Mouse (Mus musculus) CH12.LX (cell line): ENCODE data around the gene Pdha1. TPM values are rescaled to one million over a fixed set of nuclear protein-coding genes. Genes with fewer than 3 reads are reported as not detected.

Experiments used
- DNase-seq: peaks from one replicate; pipeline ENCODE4 v3.0.0-alpha.2; 2013; ENCODE audit errors: extremely low read depth
- H3K27ac ChIP-seq: 2 replicates; pipeline ENCODE4 v1.5.1; 2012; ENCODE audit warnings: low read depth, mild to moderate bottlenecking, control low read depth, moderate library complexity; ENCODE audit not compliant: insufficient read depth
- H3K27me3 ChIP-seq: replicated peaks from 2 replicates; pipeline ENCODE3; 2012; ENCODE audit warnings: inconsistent platforms
- H3K36me3 ChIP-seq, 2 experiments: replicated peaks in 1 of 2; 2 replicates each; pipeline versions ENCODE3 to v1.6.1; 2012; ENCODE audit warnings: inconsistent platforms in 1 of 2, low read length in 1 of 2, mild to moderate bottlenecking in 1 of 2, mixed read lengths in 1 of 2, moderate library complexity in 1 of 2; ENCODE audit not compliant: control insufficient read depth in 1 of 2, insufficient read depth in 1 of 2
- H3K4me1 ChIP-seq, 2 experiments: 2 replicates each; pipeline ENCODE4 v1.6.1; 2012; ENCODE audit warnings: inconsistent platforms in 1 of 2, moderate library complexity in 1 of 2; ENCODE audit not compliant: insufficient read depth in 2 of 2, control insufficient read depth in 1 of 2
- H3K4me2 ChIP-seq: 2 replicates; pipeline ENCODE4 v1.6.1; 2012; ENCODE audit warnings: low read depth, mild to moderate bottlenecking, control low read depth; ENCODE audit not compliant: poor library complexity, insufficient read depth, severe bottlenecking
- H3K4me3 ChIP-seq, 3 experiments: fragments of 150-350 bp in 1 of 3; sonication (generic) in 1 of 3; replicated peaks in 1 of 3; 2 replicates each; pipeline versions ENCODE3 to v1.5.1; 2011 to 2012; ENCODE audit warnings: low read depth in 2 of 3, low read length in 2 of 3, mild to moderate bottlenecking in 2 of 3, moderate library complexity in 2 of 3, control low read depth in 1 of 3, improper control_type of control experiment in 1 of 3, inconsistent platforms in 1 of 3, mixed read lengths in 1 of 3; ENCODE audit not compliant: poor library complexity in 1 of 3
- H3K79me2 ChIP-seq: replicated peaks from 2 replicates; pipeline ENCODE4 v1.6.1; 2012; ENCODE audit warnings: mild to moderate bottlenecking, moderate library complexity; ENCODE audit not compliant: control insufficient read depth, poor library complexity, insufficient read depth, severe bottlenecking; ENCODE audit errors: extremely low read depth
- H3K9ac ChIP-seq: 2 replicates; pipeline ENCODE4 v1.6.1; 2012; ENCODE audit warnings: low read depth, mild to moderate bottlenecking, control low read depth, moderate library complexity; ENCODE audit not compliant: insufficient read depth
- H3K9me3 ChIP-seq: replicated peaks from 2 replicates; pipeline ENCODE3; 2012; ENCODE audit warnings: low read length, inconsistent platforms, mixed read lengths
- BHLHE40 ChIP-seq: IDR thresholded peaks from 2 replicates; pipeline ENCODE4 v1.6.1; 2011; ENCODE audit warnings: mild to moderate bottlenecking, low read depth, low read length, improper control_type of control experiment
- HCFC1 ChIP-seq: IDR thresholded peaks from 2 replicates; pipeline ENCODE4 v1.6.1; 2012; ENCODE audit warnings: low read depth, mild to moderate bottlenecking, inconsistent platforms, low read length, improper control_type of control experiment
- IRF4 ChIP-seq: IDR thresholded peaks from 2 replicates; pipeline ENCODE4 v1.6.1; 2014; ENCODE audit warnings: low read depth, mild to moderate bottlenecking, inconsistent platforms, low read length, improper control_type of control experiment
- KAT2A ChIP-seq: IDR thresholded peaks from 2 replicates; pipeline ENCODE4 v1.6.1; 2012; ENCODE audit warnings: low read length, improper control_type of control experiment, inconsistent platforms; ENCODE audit not compliant: insufficient replicate concordance
- MAFK ChIP-seq: IDR thresholded peaks from 2 replicates; pipeline ENCODE4 v1.6.1; 2011; ENCODE audit warnings: low read length, improper control_type of control experiment; ENCODE audit not compliant: insufficient replicate concordance
- MAX ChIP-seq: IDR thresholded peaks from 2 replicates; pipeline ENCODE4 v1.6.1; 2011; ENCODE audit warnings: low read length, improper control_type of control experiment
- MAZ ChIP-seq: IDR thresholded peaks from 2 replicates; pipeline ENCODE4 v1.6.1; 2012; ENCODE audit warnings: low read depth, mild to moderate bottlenecking, inconsistent platforms, low read length, improper control_type of control experiment, moderate library complexity
- MYC ChIP-seq: IDR thresholded peaks from 2 replicates; pipeline ENCODE4 v1.6.1; 2011; ENCODE audit warnings: low read depth, mild to moderate bottlenecking, improper control_type of control experiment, low read length
- NRF1 ChIP-seq: IDR thresholded peaks from 2 replicates; pipeline ENCODE4 v1.6.1; 2014; ENCODE audit warnings: low read depth, mild to moderate bottlenecking, inconsistent platforms, low read length, improper control_type of control experiment, moderate library complexity
- POLR2AphosphoS2 ChIP-seq: IDR thresholded peaks from 2 replicates; pipeline ENCODE4 v1.6.1; 2011; ENCODE audit warnings: low read depth, low read length, improper control_type of control experiment
- RCOR1 ChIP-seq: conservative IDR thresholded peaks from 2 replicates; pipeline ENCODE4 v1.6.1; 2012; ENCODE audit warnings: low read depth, mild to moderate bottlenecking, inconsistent platforms, low read length, improper control_type of control experiment
- USF1 ChIP-seq: IDR thresholded peaks from 2 replicates; pipeline ENCODE4 v1.6.1; 2014; ENCODE audit warnings: low read depth, mild to moderate bottlenecking, inconsistent platforms, low read length, improper control_type of control experiment
- ZNF384 ChIP-seq: IDR thresholded peaks from 2 replicates; pipeline ENCODE4 v1.6.1; 2012; ENCODE audit warnings: low read depth, low read length, improper control_type of control experiment, inconsistent platforms
- dilution Hi-C: fragments of 300-500 bp; cut with MboI; formaldehyde crosslinking; loops from 2 replicates; pipeline ENCODE4 v1.14.3; 2020; ENCODE audit warnings: low sequenced_read_pairs; ENCODE audit not compliant: extremely low pct_unique_long_range_greater_than_20kb, extremely low pct_ligation_motif_present
- in situ Hi-C: fragments of 300-500 bp; cut with MboI; formaldehyde crosslinking; loops from 3 replicates; pipeline ENCODE4 v1.14.3; 2019; ENCODE audit warnings: low sequenced_read_pairs, low pct_ligation_motif_present, low pct_unique_long_range_greater_than_20kb, mixed read lengths
- polyA plus RNA-seq: library from polyadenylated mRNA; unstranded; fragments of >175 nt; gene quantifications from 2 replicates; pipeline ENCODE4 v1.2.1, GENCODE M21; 2012; ENCODE audit warnings: low read depth; ENCODE audit not compliant: insufficient read length
- total RNA-seq, 2 experiments: library from RNA; depleted of rRNA; stranded (reverse); fragments of 300-350 nt in 1 of 2; fragments of >200 nt in 1 of 2; gene quantifications; 2 replicates each; pipeline ENCODE4 v1.2.3; 2012 to 2014

Gene Pdha1
- total and polyA plus RNA-seq, 3 experiments = 112 to 153 (median 114) TPM

DNA sequence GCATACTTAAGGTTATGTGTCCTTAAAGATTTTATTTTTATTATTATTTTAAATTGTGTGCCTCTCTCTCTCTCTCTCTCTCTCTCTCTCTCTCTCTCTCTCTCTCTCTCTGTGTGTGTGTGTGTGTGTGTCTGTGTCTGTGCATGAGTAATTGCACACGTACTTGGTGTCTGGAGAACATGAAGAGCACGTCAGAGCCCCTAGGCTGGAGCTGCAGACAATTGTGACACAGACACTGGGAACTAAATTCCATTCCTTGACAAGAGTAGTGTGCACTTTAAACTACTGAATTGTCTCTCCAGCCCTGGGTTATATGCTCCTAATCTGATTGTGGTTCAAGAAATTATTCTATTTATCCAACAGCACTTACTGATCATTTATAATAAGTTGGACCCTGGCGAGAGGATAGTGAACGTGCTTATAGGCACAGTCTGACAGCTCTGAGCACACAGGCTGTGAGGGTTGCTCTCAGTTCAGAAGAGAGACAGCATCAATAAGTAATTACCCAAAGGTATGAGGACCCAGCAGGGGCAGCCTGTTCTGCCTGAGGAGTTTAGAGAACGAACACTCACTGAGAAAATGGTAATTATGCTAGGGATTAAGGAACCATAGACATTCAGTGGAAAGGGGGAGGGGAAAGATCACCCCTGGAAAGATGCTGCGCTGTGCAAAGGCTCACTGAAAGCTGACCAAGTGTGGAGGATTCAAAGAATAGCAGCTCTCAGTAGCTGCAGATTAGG is 28.2 kb upstream of the Pdha1 start:
- no peaks in the 10 kb centered on the region for H3K9me3 ChIP-seq
- H3K4me2 ChIP-seq = no peak overlapping the region
- no peak overlapping the region for H3K4me3 ChIP-seq
- no peaks in the 10 kb centered on the region for H3K79me2 ChIP-seq
- H3K27ac ChIP-seq = no peak overlapping the region
- in situ Hi-C loops = no loop called here
- DNase-seq = no peak
- H3K9ac ChIP-seq = no peak overlapping the region
- TF ChIP-seq BHLHE40 (no peak), MAFK (no peak), ZNF384 (no peak), HCFC1 (no peak), MYC (no peak), IRF4 (no peak), USF1 (no peak), KAT2A (no peak), MAZ (no peak), NRF1 (no peak), RCOR1 (no peak), POLR2AphosphoS2 (no peak)
- TF ChIP-seq, all 38 proteins: peak for 0
- Histone ChIP-seq H3K36me3 (no peaks in the 10 kb centered on the region), H3K27me3 (no peaks in the 10 kb centered on the region), H3K4me1 (peaks cover 0 to 5% of the 10 kb centered on the region in 2 experiments; a peak in 2 of 4 replicates)
- dilution Hi-C loops = no loop called here

DNA sequence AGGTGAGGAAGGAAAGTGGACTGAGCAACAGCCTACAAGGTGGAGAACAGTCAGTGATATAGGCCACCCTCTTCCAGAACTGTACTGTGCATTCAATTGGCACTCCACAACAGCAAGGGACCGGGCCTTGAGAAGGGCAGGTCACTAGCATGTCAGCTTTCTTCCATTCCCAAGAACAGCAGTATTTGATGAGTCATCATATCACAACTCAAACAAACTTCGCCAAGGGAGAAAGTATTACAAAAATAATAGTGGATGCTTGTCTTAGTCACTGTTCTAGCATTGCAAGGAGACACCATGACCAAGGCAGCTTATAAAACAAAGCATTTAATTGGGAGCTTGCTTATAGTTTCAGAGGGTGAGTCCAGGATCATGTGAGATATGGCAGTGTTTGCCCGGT is 26.0 kb upstream of the Pdha1 start:
- in situ Hi-C loops = no loop called here
- dilution Hi-C loops = no loop called here
- no peak for DNase-seq
- Histone ChIP-seq H3K36me3 (no peaks in the 10 kb centered on the region), H3K27ac (no peak overlapping the region), H3K79me2 (no peaks in the 10 kb centered on the region), H3K4me3 (no peak overlapping the region), H3K9ac (no peak overlapping the region), H3K9me3 (no peaks in the 10 kb centered on the region), H3K4me1 (no peaks in the 10 kb centered on the region), H3K27me3 (no peaks in the 10 kb centered on the region), H3K4me2 (no peak overlapping the region)
- TF ChIP-seq MAX (no peak), MAFK (peak; percentile 62; the same call in 1 of the 2 replicates)
